Mouse (Mus musculus) fat pad, adult 2 months (tissue): ENCODE measurements around the gene Bub3.
A peak's percentile ranks its signal among the peaks of the same experiment; 100 is the strongest.

Experiments used
- DNase-seq: peaks from one replicate; pipeline ENCODE4 v3.0.0-alpha.2; 2011; ENCODE audit warnings: low read depth, low spot score; ENCODE audit errors: extremely low read depth

Gene Bub3

DNA sequence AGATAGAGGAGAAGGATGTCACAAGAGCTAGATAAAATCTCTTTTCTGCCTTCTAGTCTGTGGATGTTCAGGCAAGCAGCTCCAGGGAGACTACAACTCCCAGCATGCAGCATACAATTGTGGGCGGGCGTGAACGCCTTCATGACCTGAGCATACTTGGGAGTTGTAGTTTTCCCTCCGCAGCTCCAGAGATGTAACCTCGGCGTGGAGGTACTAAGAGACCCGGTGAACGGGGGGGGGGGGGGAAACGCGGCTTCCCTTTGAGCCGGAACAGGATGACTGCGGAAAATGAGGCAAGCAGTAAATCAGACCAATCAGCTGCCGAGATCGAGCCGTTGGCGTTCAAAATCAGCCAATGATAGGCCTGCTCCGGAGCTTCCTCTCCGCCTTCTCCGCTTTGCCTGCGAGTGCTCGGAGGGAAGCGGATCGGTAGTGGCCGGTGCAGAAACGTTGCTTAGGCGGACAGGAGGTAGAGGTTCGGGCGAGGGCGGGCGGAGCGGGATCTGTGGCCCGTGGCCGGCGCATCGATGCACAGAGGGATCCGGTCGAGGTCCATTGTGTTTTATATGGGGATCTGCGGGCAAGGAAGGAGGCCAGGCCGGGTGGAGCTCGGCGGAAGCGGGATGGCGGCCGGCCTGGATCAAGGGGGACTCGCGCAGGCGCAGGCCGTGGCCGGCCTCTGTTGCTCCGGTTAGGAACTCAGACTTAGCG lies at the start of gene Bub3:
Gene Bub3, plus strand, starts transcription at position 237 of the 711 bp plus-strand sequence.
- peak; percentile 75 for DNase-seq

GRCm38 (mm10) chr7:131539979-131540378 lies 20.0 kb upstream of the Bub3 start:
- no peak for DNase-seq

- no peak for DNase-seq
These were observed 18.6 kb upstream of the Bub3 start for GRCm38 (mm10) chr7:131541184-131542114.

DNA sequence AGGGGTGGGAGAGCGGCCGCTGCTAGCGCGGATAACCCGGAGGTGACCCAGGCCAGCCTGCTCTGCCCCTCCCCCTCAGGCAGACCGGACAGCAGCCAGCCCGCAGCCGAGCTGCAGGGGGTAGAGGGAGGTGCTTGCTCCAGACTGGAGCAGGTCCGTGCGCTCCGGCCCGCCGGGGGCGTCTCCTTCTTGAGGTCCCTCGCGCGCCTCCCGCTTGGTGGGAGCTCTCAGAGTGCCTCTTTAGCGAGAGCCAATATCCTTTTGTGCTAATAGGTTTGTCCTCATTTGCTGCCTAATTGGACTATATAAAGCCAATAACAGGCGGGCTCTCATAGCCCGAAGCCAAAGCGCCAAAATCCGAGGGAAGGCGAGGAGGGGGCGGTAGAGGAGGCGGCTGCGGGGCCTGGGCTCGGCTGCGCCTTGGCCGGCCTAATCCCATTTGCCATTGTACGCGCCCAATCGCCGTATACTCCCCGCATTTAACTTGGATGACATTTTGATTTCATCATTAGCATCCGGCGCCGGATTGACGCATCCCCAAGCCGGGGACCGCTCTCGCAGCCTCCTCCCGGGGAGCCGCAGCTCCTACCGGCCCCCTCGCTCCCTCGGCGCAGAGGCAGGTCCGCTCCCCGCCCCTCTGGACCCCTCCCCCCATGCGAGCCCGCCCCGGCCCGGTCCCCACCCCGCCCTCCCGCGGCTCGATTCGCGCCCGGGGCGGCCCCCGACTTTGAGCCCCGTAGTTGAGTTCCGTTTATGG lies 17.7 kb upstream of the Bub3 start, which contains the start of gene Hmx3:
Gene Hmx3, plus strand, starts transcription at position 753 of the 757 bp plus-strand sequence.
- DNase-seq, result no peak

GRCm38 (mm10) chr7:131542872-131543622 lies 17.0 kb upstream of the Bub3 start:
- no peak for DNase-seq

DNA sequence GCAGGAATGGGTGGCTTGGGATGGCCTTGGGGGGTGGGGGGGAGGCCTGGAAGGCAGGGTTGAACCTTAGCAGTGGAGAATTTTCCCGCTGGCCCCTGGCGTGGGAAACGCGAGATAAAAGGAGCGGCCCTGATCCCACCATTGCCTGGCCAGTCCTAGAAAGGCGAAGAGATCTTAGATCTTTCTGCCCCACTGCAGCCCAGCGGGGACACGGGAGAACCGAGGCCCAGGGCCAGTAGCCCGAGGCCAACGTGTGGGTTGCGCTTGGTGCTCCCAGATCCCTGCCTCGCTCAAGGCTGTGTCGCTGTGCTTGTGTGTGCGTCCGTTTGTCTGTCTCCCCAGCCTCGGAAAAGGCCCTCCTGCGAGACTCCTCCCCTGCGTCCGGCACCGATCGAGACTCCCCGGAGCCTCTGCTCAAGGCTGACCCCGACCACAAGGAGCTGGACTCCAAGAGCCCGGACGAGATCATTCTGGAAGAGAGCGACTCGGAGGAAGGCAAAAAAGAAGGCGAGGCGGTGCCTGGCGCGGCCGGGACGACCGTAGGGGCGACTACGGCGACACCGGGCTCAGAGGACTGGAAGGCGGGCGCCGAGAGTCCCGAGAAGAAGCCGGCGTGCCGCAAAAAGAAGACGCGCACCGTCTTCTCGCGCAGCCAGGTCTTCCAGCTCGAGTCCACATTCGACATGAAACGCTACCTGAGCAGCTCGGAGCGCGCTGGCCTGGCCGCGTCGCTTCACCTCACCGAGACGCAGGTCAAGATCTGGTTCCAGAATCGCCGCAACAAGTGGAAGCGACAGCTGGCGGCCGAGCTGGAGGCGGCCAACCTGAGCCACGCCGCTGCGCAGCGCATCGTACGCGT lies 16.2 kb upstream of the Bub3 start:
- no peak for DNase-seq

- DNase-seq, result no peak
These were observed 15.2 kb upstream of the Bub3 start for GRCm38 (mm10) chr7:131544871-131545270.

DNA sequence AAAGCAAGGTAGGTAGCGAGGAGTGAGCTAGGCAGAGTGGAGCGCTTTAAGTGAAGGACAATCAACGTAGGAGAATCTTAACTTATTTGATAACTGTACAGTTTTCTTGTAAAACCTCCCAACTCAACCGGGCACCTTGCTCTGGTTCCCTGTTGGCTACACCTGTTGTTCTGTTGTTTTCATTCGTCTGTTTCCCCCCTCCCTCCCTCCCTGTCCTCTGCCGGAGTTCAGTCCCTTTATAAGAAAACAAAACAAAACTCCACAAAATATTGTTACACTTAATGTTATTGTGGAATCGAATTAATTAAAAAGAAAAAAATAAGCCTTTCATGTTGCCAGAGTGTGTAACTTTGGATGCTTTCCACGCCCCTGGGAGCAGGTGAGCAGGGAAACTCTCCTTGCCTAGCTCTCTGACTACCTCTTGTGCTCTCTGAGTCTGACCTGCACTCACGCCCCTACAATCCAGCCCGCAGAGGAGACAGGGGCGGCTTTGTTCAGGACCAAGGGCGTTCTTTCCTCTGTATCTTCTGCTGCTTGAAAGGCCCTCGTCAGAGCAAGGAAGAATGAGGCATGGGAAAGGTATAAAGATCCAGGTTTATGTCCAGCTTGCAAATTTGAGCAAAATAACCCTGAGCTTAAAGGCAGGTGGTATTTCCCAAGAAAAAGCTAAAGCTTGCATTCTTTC lies 14.2 kb upstream of the Bub3 start:
- no peak for DNase-seq

DNA sequence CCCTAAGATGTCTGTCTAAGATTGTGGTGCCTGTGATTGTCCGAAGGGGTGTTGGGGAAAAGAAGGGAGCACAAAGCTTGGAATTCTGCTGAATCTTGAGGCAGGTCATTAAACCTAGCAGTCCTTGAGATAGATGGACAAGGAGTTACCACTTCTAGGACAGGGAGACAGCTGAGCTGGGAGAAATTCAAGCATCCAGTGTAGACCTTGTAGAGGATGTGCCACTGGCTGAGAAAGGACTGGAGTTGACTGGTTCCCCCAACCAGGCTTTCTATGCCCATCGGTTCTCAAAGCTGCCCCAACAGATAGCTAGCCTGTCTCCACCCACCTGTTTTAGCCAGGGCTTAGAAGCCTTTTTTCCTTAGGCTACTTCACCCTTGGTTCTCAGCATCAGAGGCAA lies 13.6 kb upstream of the Bub3 start:
- no peak for DNase-seq

- DNase-seq, result no peak
These were observed 12.5 kb upstream of the Bub3 start for GRCm38 (mm10) chr7:131547481-131547880.

GRCm38 (mm10) chr7:131548473-131548872 lies 11.5 kb upstream of the Bub3 start, which contains the start of gene Hmx2:
TSS of gene Hmx2 (plus strand) at chr7:131548773.
- DNase-seq, result no peak

DNA sequence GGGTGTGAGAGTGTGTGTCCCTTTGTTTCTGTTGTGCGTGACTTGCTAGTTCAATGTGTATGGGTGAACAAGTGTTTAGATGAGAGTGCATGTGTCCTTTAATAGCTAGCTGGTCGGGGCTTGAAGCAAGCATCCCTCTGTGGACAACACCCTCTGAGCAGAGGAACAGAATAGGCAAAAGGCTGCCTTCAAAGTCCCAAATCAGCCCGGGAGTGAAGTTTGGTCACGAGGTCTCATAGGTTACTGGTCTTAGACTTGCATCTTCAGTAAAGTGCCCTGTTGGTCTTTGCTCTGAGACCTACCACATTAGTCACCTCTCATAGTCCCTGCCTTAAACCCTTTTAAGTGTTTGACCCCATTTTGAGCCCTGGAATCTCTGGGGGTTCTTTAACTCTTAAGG lies 8.6 kb upstream of the Bub3 start:
- DNase-seq, result no peak

GRCm38 (mm10) chr7:131551931-131552741 lies 7.9 kb upstream of the Bub3 start:
- no peak for DNase-seq

- DNase-seq, result no peak
These were observed 7.2 kb upstream of the Bub3 start for GRCm38 (mm10) chr7:131552781-131553180.

DNA sequence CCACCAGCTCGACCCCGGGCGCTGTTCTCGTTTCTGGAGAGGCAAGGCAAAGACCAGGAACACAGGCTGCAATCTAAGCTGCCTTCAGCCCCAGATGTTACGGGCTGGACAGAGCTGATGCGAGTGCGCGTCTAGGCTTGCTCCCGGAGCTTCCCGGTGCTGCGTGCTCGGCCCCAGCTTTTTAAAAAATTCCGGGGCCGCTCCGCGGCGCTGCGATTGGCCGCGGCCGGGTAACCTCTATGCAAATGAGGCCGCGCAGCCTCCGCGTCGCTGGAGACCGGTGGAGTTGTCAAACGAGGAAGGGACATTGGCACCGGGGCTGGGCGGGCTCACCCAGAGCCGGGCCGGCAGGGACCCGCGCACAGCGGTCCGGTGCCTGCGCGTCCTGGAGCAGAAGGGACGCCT lies 6.2 kb upstream of the Bub3 start:
- no peak for DNase-seq

DNA sequence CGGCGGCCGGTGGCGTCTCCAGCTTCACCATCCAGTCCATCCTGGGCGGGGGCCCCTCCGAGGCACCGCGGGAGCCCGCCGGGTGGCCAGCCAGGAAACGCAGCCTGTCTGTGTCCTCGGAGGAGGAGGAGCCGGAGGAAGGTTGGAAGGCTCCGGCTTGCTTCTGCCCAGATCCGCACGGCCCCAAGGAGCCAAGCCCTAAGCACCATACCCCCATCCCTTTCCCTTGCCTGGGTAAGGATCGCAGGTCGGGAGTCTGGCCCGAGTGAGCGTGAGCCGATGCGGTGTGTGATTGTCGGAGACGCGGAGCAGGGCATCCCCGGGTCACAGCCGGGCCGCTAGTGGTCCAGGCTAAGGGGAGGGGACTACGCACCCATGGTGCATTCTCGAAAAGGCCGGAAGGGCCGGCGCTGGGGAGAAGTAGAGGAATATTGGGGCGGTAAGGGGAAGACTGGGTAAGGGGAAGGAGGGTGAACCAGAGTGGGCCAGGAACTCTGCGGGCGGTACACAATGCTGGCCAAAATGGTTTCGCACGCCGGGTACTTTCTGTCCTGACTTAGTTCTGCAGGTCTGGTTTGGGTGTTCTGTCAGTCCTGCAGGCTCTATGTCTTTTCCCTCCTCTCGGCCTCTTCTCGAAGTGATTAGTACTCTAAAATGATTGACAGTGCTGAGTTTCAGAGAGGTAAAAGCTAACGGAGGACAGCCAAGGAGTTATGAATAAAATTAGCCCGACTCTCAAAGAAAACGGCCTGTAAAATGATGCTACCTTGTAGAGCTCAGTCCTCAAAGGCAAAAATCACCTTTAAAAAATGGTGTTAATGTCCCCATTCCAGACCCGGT lies 5.5 kb upstream of the Bub3 start:
- no peak for DNase-seq
